Mouse (Mus musculus): Measurements from ENCODE around the gene Gm26965. TPM values are rescaled to one million over a fixed set of nuclear protein-coding genes. Genes with fewer than 3 reads are reported as not detected.
"Not testable (repeated sequence)": the region's sequence is repeated elsewhere in the genome, so short reads cannot be mapped to it uniquely, and the experiment has no call there.

Gm26965 gene
- polyA plus RNA-seq, 1 experiment, result not detected

GRCm38 (mm10) chr13:67500908-67501307 is 25.0 kb downstream of the Gm26965 start:
- H3K4me1 ChIP-seq (ENCODE audit: control insufficient read depth, insufficient read depth, low read length), result peaks cover 2% of the 10 kb centered on the region
- no peak overlapping the region; the same call in 1 of the 2 replicates for H3K4me3 ChIP-seq (ENCODE audit: control insufficient read depth, low read depth, low read length)
- TF ChIP-seq POLR2A (IDR thresholded peaks at IDR 0.05; ENCODE audit: control insufficient read depth, low read depth, low read length) (no peak), CTCF (IDR thresholded peaks at IDR 0.05; ENCODE audit: control insufficient read depth, insufficient read depth, insufficient replicate concordance, low read depth, low read length) (no peak)
- H3K27ac ChIP-seq (ENCODE audit: control insufficient read depth, insufficient read depth, low read depth, low read length), result no peak overlapping the region
- no peaks in the 10 kb centered on the region for H3K27me3 ChIP-seq (ENCODE audit: control insufficient read depth, insufficient read depth, low read length)
- H3K36me3 ChIP-seq (ENCODE audit: control insufficient read depth, insufficient read depth, low read length), result no peaks in the 10 kb centered on the region

- Histone ChIP-seq H3K27ac (ENCODE audit: control insufficient read depth, insufficient read depth, low read depth, low read length) (peak within 1 kb of the TSS; percentile 39; the same call in 1 of the 2 replicates), H3K4me1 (ENCODE audit: control insufficient read depth, insufficient read depth, low read length) (peaks cover 2% of the 10 kb centered on the region)
- TF ChIP-seq POLR2A (IDR thresholded peaks at IDR 0.05; ENCODE audit: control insufficient read depth, low read depth, low read length) (0 out of 2 replicates have a peak, but pooled peaks have one; percentile 39), CTCF (IDR thresholded peaks at IDR 0.05; ENCODE audit: control insufficient read depth, insufficient read depth, insufficient replicate concordance, low read depth, low read length) (no peak)
These were observed 25.7 kb downstream of the Gm26965 start, which contains the start of gene Zfp58 for GRCm38 (mm10) chr13:67500084-67500719. Gene Zfp58 (minus strand): TSS chr13:67500555.

GRCm38 (mm10) chr13:67495631-67496030 is 30.3 kb downstream of the Gm26965 start:
- H3K27me3 ChIP-seq (ENCODE audit: control insufficient read depth, insufficient read depth, low read length), result no peaks in the 10 kb centered on the region
- H3K36me3 ChIP-seq (ENCODE audit: control insufficient read depth, insufficient read depth, low read length), result no peaks in the 10 kb centered on the region
- no peak for TF ChIP-seq POLR2A (IDR thresholded peaks at IDR 0.05; ENCODE audit: control insufficient read depth, low read depth, low read length)
- TF ChIP-seq CTCF (IDR thresholded peaks at IDR 0.05; ENCODE audit: control insufficient read depth, insufficient read depth, insufficient replicate concordance, low read depth, low read length), result no peak
- H3K4me3 ChIP-seq (ENCODE audit: control insufficient read depth, low read depth, low read length), result no peak overlapping the region
- H3K27ac ChIP-seq (ENCODE audit: control insufficient read depth, insufficient read depth, low read depth, low read length), result no peak overlapping the region
- peaks cover 2% of the 10 kb centered on the region for H3K4me1 ChIP-seq (ENCODE audit: control insufficient read depth, insufficient read depth, low read length)

More at GRCm38 (mm10) chr13:67500084-67500719, 25.7 kb downstream of the Gm26965 start, which contains the start of gene Zfp58:
- Histone ChIP-seq H3K27me3 (ENCODE audit: control insufficient read depth, insufficient read depth, low read length) (no peaks in the 10 kb centered on the region), H3K4me3 (ENCODE audit: control insufficient read depth, low read depth, low read length) (peak within 1 kb of the TSS; percentile 91), H3K36me3 (ENCODE audit: control insufficient read depth, insufficient read depth, low read length) (no peaks in the 10 kb centered on the region)

GRCm38 (mm10) chr13:67484424-67484811 is 41.5 kb downstream of the Gm26965 start:
- TF ChIP-seq POLR2A (IDR thresholded peaks at IDR 0.05; ENCODE audit: control insufficient read depth, low read depth, low read length) (no peak), CTCF (IDR thresholded peaks at IDR 0.05; ENCODE audit: control insufficient read depth, insufficient read depth, insufficient replicate concordance, low read depth, low read length) (no peak)

GRCm38 (mm10) chr13:67483625-67484423 is 42.1 kb downstream of the Gm26965 start, which contains the start of gene Zfp874b:
Gene Zfp874b (minus strand): TSS chr13:67484258.
- H3K27me3 ChIP-seq (ENCODE audit: control insufficient read depth, insufficient read depth, low read length), result no peaks in the 10 kb centered on the region
- H3K27ac ChIP-seq (ENCODE audit: control insufficient read depth, insufficient read depth, low read depth, low read length), result peak within 1 kb of the TSS; percentile 78
- peak within 1 kb of the TSS; percentile 89 for H3K4me3 ChIP-seq (ENCODE audit: control insufficient read depth, low read depth, low read length)
- peaks cover 7% of the 10 kb centered on the region for H3K4me1 ChIP-seq (ENCODE audit: control insufficient read depth, insufficient read depth, low read length)
- TF ChIP-seq CTCF (IDR thresholded peaks at IDR 0.05; ENCODE audit: control insufficient read depth, insufficient read depth, insufficient replicate concordance, low read depth, low read length), result no peak
- TF ChIP-seq POLR2A (IDR thresholded peaks at IDR 0.05; ENCODE audit: control insufficient read depth, low read depth, low read length), result no peak
- H3K36me3 ChIP-seq (ENCODE audit: control insufficient read depth, insufficient read depth, low read length), result no peaks in the 10 kb centered on the region

More at GRCm38 (mm10) chr13:67484424-67484811, 41.5 kb downstream of the Gm26965 start:
- Histone ChIP-seq H3K36me3 (ENCODE audit: control insufficient read depth, insufficient read depth, low read length) (no peaks in the 10 kb centered on the region), H3K27me3 (ENCODE audit: control insufficient read depth, insufficient read depth, low read length) (no peaks in the 10 kb centered on the region), H3K4me1 (ENCODE audit: control insufficient read depth, insufficient read depth, low read length) (peaks cover 7% of the 10 kb centered on the region), H3K27ac (ENCODE audit: control insufficient read depth, insufficient read depth, low read depth, low read length) (peak overlapping the region; percentile 78; the same call in 1 of the 2 replicates), H3K4me3 (ENCODE audit: control insufficient read depth, low read depth, low read length) (peak overlapping the region; percentile 89)

- TF ChIP-seq POLR2A (IDR thresholded peaks at IDR 0.05; ENCODE audit: control insufficient read depth, low read depth, low read length), result no peak
- Histone ChIP-seq H3K4me1 (ENCODE audit: control insufficient read depth, insufficient read depth, low read length) (peaks cover 7% of the 10 kb centered on the region), H3K4me3 (ENCODE audit: control insufficient read depth, low read depth, low read length) (no peak overlapping the region), H3K36me3 (ENCODE audit: control insufficient read depth, insufficient read depth, low read length) (no peaks in the 10 kb centered on the region), H3K27ac (ENCODE audit: control insufficient read depth, insufficient read depth, low read depth, low read length) (no peak overlapping the region), H3K27me3 (ENCODE audit: control insufficient read depth, insufficient read depth, low read length) (no peaks in the 10 kb centered on the region)
These were observed 44.4 kb downstream of the Gm26965 start for GRCm38 (mm10) chr13:67481528-67481927.

GRCm38 (mm10) chr13:67469274-67469673 is 56.7 kb downstream of the Gm26965 start:
- Histone ChIP-seq H3K4me1 (ENCODE audit: control insufficient read depth, insufficient read depth, low read length) (no peaks in the 10 kb centered on the region), H3K27ac (ENCODE audit: control insufficient read depth, insufficient read depth, low read depth, low read length) (no peak overlapping the region), H3K36me3 (ENCODE audit: control insufficient read depth, insufficient read depth, low read length) (no peaks in the 10 kb centered on the region), H3K27me3 (ENCODE audit: control insufficient read depth, insufficient read depth, low read length) (no peaks in the 10 kb centered on the region), H3K4me3 (ENCODE audit: control insufficient read depth, low read depth, low read length) (no peak overlapping the region)
- no peak for TF ChIP-seq CTCF (IDR thresholded peaks at IDR 0.05; ENCODE audit: control insufficient read depth, insufficient read depth, insufficient replicate concordance, low read depth, low read length)
- no peak for TF ChIP-seq POLR2A (IDR thresholded peaks at IDR 0.05; ENCODE audit: control insufficient read depth, low read depth, low read length)

- H3K27me3 ChIP-seq (ENCODE audit: control insufficient read depth, insufficient read depth, low read length); H3K27ac ChIP-seq (ENCODE audit: control insufficient read depth, insufficient read depth, low read depth, low read length); H3K4me1 ChIP-seq (ENCODE audit: control insufficient read depth, insufficient read depth, low read length); H3K4me3 ChIP-seq (ENCODE audit: control insufficient read depth, low read depth, low read length); H3K36me3 ChIP-seq (ENCODE audit: control insufficient read depth, insufficient read depth, low read length): not testable (repeated sequence)
These were observed 62.3 kb downstream of the Gm26965 start for GRCm38 (mm10) chr13:67463506-67464185.
